Mouse (Mus musculus): ENCODE results near the gene Slc2a1. TPM values are rescaled to one million over a fixed set of nuclear protein-coding genes. Genes with fewer than 3 reads are reported as not detected.

Slc2a1 gene
- total RNA-seq, 2 experiments from 2014 or later, result 5.8 to 7.0 TPM

GRCm38 (mm10) chr4:119173851-119174453 is 65.4 kb downstream of the Slc2a1 start, which contains the start of gene Zfp691:
TSS of gene Zfp691 (minus strand) at chr4:119174195.
- peak; percentile 82 to 90 for DNase-seq (ENCODE audit: low spot score in 2 of 2)

GRCm38 (mm10) chr4:119177702-119178101 is 69.2 kb downstream of the Slc2a1 start:
- DNase-seq (ENCODE audit: low spot score in 2 of 2), result no peak

GRCm38 (mm10) chr4:119178331-119178730 is 69.8 kb downstream of the Slc2a1 start:
- DNase-seq (ENCODE audit: low spot score in 2 of 2), result no peak

- no peak for DNase-seq (ENCODE audit: low spot score in 2 of 2)
These were observed 71.7 kb downstream of the Slc2a1 start for GRCm38 (mm10) chr4:119180133-119180707.

DNA sequence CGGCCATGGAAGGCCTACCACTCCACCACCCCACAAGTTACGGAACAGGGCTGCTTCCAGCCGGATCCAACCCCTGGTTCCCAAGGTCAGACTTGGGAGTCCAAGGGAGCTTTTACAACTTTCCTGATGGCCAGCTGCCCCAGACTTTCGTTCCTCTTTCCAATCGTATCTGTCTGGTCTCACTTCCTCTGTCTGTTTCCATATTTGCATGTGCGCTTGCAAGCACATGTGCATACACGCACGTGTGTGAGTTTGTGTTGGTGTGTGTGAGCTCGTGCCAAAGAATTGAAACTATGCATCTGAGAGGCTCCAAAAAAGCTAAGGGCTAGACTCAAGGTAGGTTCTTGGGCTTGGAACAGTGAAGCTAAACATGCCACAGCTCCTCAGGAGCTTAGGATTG is 72.9 kb downstream of the Slc2a1 start:
- no peak for DNase-seq (ENCODE audit: low spot score in 2 of 2)

GRCm38 (mm10) chr4:119183525-119183924 is 75.0 kb downstream of the Slc2a1 start:
- DNase-seq (ENCODE audit: low spot score in 2 of 2), result no peak

DNA sequence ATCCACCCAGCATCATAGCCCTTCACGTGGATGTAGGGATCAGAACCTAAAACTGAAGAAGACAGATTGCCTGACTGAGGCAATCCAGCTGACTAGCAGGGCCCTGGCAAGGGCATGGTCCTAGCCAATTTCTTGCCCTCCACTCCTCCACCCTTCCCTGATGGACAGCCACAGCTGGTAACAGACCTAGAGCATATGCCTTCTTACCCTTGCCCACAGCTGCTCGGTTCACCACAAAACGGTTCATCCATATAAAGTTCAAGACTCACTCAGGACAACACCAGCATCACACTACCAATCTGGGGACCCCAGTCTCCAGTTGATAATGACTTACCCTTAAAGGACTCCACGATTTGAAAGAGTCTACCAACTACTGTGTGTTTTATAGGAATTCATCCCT is 77.3 kb downstream of the Slc2a1 start:
- DNase-seq (ENCODE audit: low spot score in 2 of 2), result no peak

Small RNA genes lying within 50 kb of the gene (microRNA-seq; reads per million reads assigned to microRNA genes)
- not detected for gene Mir1957a

Other genes starting within 250 kb of the Slc2a1 start
- not detected for gene Olfr1331, start 244.1 kb upstream of the Slc2a1 start, total RNA-seq (2021)
- not detected for gene Olfr1330, start 220.1 kb upstream of the Slc2a1 start, total RNA-seq (2021)
- gene Olfr1329, start 191.2 kb upstream of the Slc2a1 start, total RNA-seq (2021), result not detected
- gene Olfr1328, start 170.1 kb upstream of the Slc2a1 start, total RNA-seq (2021), result not detected
- gene Lao1, start 147.1 kb upstream of the Slc2a1 start, total RNA-seq (2021), result not detected
- gene Zfp691, start 65.5 kb downstream of the Slc2a1 start, total RNA-seq (2021), result 1 to 10 TPM; 8.0 to 9.5 TPM
- 1 to 10 TPM in 1 of 2 experiments, under 1 TPM in 1; 0.54 to 1.9 TPM for gene Ermap, start 81.3 kb downstream of the Slc2a1 start, total RNA-seq (2021)
- 10 to 100 TPM; 61.1 to 64.6 TPM for gene Svbp, start 86.6 kb downstream of the Slc2a1 start, total RNA-seq (2021)
- gene Tmem269, start 109.5 kb downstream of the Slc2a1 start, total RNA-seq (2021), result not detected
- 10 to 100 TPM; 21.2 to 21.3 TPM for gene AU022252, start 124.0 kb downstream of the Slc2a1 start, total RNA-seq (2021)
- 10 to 100 TPM; 45.6 to 49.3 TPM for gene P3h1, start 124.2 kb downstream of the Slc2a1 start, total RNA-seq (2021)
- gene Cldn19, start 146.7 kb downstream of the Slc2a1 start, total RNA-seq (2021), result 10 to 100 TPM; 15.4 to 19.0 TPM
- gene Ybx1, start 185.9 kb downstream of the Slc2a1 start, total RNA-seq (2021), result 100 to 1,000 TPM; 605 to 611 TPM
- gene Ppih, start 211.8 kb downstream of the Slc2a1 start, total RNA-seq (2021), result 10 to 100 TPM; 18.0 to 21.9 TPM

Data from gastrocnemius, postnatal 4 days (tissue).